Mouse (Mus musculus) forebrain, postnatal 0 days (tissue): Measurements from ENCODE around the gene Aqp1. TPM values are rescaled to one million over a fixed set of nuclear protein-coding genes. Genes with fewer than 3 reads are reported as not detected.

Experiments
- ATAC-seq: fragments of 200-750 bp; cut with Nextera tagmentation; 2 replicates; pipeline ENCODE4 v1.8.0; 2017; ENCODE audit warnings: mild to moderate bottlenecking, moderate library complexity
- DNase-seq: peaks from one replicate; pipeline ENCODE4 v3.0.0-alpha.2; 2015
- H3K27ac ChIP-seq: fragments of 300-500 bp; sonication (generic); 2 replicates; pipeline ENCODE4 v1.5.1; 2014; ENCODE audit warnings: low read depth, mild to moderate bottlenecking, antibody characterized with exemption, low read length, moderate library complexity, mixed read lengths
- H3K27me3 ChIP-seq: fragments of 300-500 bp; sonication (generic); 2 replicates; pipeline ENCODE4 v1.6.1; 2014; ENCODE audit warnings: mild to moderate bottlenecking, low read length, mixed read lengths; ENCODE audit not compliant: insufficient read depth
- H3K36me3 ChIP-seq: fragments of 300-500 bp; sonication (generic); 2 replicates; pipeline ENCODE4 v1.6.1; 2014; ENCODE audit warnings: mild to moderate bottlenecking, moderate library complexity; ENCODE audit not compliant: insufficient read depth
- H3K4me1 ChIP-seq: fragments of 300-500 bp; sonication (generic); 2 replicates; pipeline ENCODE4 v1.6.1; 2014; ENCODE audit warnings: antibody characterized with exemption; ENCODE audit not compliant: insufficient read depth
- H3K4me2 ChIP-seq: fragments of 300-500 bp; sonication (generic); 2 replicates; pipeline ENCODE4 v1.6.1; 2014; ENCODE audit warnings: low read depth, mild to moderate bottlenecking, moderate library complexity
- H3K4me3 ChIP-seq: fragments of 300-500 bp; sonication (generic); 2 replicates; pipeline ENCODE4 v1.5.1; 2014; ENCODE audit warnings: low read depth, low read length, mixed read lengths
- H3K9ac ChIP-seq: fragments of 300-500 bp; sonication (generic); 2 replicates; pipeline ENCODE4 v1.6.1; 2014; ENCODE audit warnings: mild to moderate bottlenecking
- H3K9me3 ChIP-seq: fragments of 300-500 bp; sonication (generic); 2 replicates; pipeline ENCODE4 v1.6.1; 2016; ENCODE audit warnings: low read length
- CTCF ChIP-seq: sonication (generic); IDR thresholded peaks from 2 replicates; pipeline ENCODE4 v1.5.1; 2016; ENCODE audit warnings: antibody characterized with exemption, control low read depth, low read depth
- WGBS: fragments of 180-500 bp; shearing (Covaris S2); extraction: QIAGEN DNeasy Blood & Tissue Kit; methylation state at CpG from one replicate; pipeline ENCODE4 v1.1.7; 2014; 5-methylcytosine and 5-hydroxymethylcytosine counted together
- polyA plus RNA-seq: library from polyadenylated mRNA; unstranded; fragments of >200 nt; fragmentation: Nextera tagmentation; extraction: Ambion mirVana; gene quantifications from 2 replicates; pipeline ENCODE4 v1.2.1, GENCODE M21; 2015
- total RNA-seq: library from RNA; depleted of rRNA; stranded (reverse); fragments of >200 nt; gene quantifications from 2 replicates; pipeline ENCODE4 v1.2.3, GENCODE M21; 2014

Gene Aqp1
- total and polyA plus RNA-seq, 2 experiments from 2014 or later = 11.9 to 13.0 TPM

DNA sequence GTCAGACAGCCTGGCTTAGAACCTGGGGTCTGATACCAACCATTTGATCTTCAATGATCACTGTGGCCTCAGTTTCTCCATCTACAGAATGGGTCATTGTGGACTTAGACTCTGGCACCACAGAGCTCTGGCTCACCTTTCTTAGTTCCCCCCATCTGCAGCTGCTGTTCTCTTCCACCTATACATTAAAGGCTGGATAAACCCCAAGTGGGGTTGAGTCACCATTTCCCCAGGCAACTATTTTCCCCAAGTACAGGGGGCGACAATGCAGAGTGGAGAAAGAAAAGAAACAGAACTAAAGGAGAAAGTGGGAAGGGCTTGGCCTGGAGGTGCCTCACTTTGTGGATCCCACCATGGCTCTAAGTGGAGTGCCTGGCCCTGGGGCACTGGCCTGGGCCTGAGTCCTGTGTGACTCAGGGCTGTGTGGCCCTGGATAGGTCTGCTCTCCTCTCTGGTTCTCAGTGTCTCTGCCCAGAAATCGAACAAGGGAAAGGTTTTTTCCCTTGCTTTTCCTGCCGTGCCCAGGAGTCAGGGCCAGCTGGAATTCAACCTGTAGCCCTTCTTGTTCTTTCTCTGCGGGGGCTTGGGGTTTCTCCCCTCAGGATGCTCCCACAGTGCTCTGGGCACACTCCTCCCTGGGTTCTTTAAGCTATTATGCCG is 20.9 kb downstream of the Aqp1 start:
- ATAC-seq = no peak
- no peak for DNase-seq
- WGBS = 35% methylated on average over 5 of the region's 5 CpGs
- Histone ChIP-seq H3K27me3 (no peaks in the 10 kb centered on the region), H3K9me3 (no peaks in the 10 kb centered on the region), H3K27ac (no peak overlapping the region), H3K9ac (no peak overlapping the region), H3K4me1 (no peaks in the 10 kb centered on the region), H3K4me2 (no peak overlapping the region), H3K4me3 (no peak overlapping the region), H3K36me3 (no peaks in the 10 kb centered on the region)
- no peak for TF ChIP-seq CTCF

DNA sequence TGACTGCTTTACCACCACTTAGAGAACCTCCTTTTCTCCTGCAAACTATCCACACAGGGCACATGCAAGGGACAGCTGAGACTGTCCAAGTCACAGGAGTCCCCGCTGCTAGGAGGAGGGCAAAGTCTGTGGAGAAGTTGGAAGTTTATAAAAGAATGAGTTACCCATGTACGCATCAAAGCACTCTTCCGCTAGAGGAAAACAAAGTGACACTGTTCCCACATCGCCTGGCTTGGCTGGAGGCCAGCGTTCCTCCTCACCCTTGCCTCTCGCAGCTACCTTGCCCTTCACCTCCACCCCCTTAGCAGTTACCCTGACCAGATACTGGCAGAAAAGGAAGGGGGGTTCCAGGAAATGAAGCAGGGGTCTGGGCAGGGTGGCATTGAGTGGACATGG is 21.4 kb downstream of the Aqp1 start:
- H3K4me2 ChIP-seq = no peak overlapping the region
- TF ChIP-seq CTCF = no peak
- ATAC-seq = no peak
- DNase-seq = no peak
- no peaks in the 10 kb centered on the region for H3K36me3 ChIP-seq
- no peak overlapping the region for H3K9ac ChIP-seq
- 19% methylated on average over 6 of the region's 6 CpGs for whole genome bisulfite sequencing
- H3K4me3 ChIP-seq = no peak overlapping the region
- no peak overlapping the region for H3K27ac ChIP-seq
- no peaks in the 10 kb centered on the region for H3K4me1 ChIP-seq
- H3K9me3 ChIP-seq = no peaks in the 10 kb centered on the region
- no peaks in the 10 kb centered on the region for H3K27me3 ChIP-seq

DNA sequence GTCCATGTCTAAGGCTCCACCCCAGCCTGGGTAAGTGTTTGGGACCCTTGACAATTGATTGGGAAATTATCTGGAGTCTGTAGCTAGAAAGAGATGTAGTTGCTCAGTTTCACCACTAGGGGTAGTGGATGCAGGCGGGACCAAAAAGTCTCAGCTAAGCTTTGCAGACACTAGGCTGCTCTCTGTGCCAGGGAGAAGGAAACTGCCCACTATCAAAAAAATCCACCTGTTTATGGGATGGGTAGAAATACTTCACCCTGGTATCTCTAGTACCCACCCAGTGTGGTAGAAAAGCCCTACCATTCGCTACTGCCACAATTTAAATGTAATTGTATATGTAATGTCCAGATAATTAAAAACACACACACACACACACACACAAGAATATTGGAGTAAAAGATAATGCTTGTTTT is 22.5 kb downstream of the Aqp1 start:
- no peaks in the 10 kb centered on the region for H3K36me3 ChIP-seq
- H3K27me3 ChIP-seq = no peaks in the 10 kb centered on the region
- no peak overlapping the region for H3K9ac ChIP-seq
- no peak overlapping the region for H3K27ac ChIP-seq
- H3K4me2 ChIP-seq = no peak overlapping the region
- DNase-seq (peak; percentile 33), ATAC-seq (peak; percentile 34; the same call in 1 of the 2 replicates)
- H3K9me3 ChIP-seq = no peaks in the 10 kb centered on the region
- H3K4me3 ChIP-seq = no peak overlapping the region
- TF ChIP-seq CTCF = peak; percentile 79
- no peaks in the 10 kb centered on the region for H3K4me1 ChIP-seq
- WGBS = 30% methylated on average over 2 of the region's 2 CpGs

DNA sequence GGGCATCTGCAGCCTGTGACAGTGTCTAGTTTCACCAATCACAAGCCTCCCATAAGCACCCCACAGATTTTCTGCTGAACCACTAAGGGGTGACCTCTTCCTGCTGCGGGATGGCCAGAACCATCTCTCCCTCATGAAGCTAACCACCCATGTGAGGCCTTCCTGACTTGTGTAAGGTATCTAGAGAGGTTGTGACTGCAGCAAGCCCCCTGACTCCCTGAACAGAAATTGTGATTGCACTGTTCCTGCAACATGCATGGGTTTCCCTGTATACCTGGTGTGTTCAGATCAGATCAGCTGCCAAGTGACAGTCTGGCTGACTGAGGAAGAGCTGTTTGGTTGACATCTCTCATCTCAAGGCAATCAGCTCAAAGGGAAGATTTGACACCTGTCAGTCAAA is 26.4 kb downstream of the Aqp1 start:
- Histone ChIP-seq H3K4me3 (no peak overlapping the region), H3K4me1 (no peaks in the 10 kb centered on the region), H3K27ac (no peak overlapping the region), H3K36me3 (no peaks in the 10 kb centered on the region), H3K4me2 (no peak overlapping the region), H3K9me3 (no peaks in the 10 kb centered on the region), H3K27me3 (no peaks in the 10 kb centered on the region), H3K9ac (no peak overlapping the region)
- WGBS = 96% methylated on average over 1 of the region's 1 CpGs
- DNase-seq (no peak), ATAC-seq (no peak)
- TF ChIP-seq CTCF = no peak

DNA sequence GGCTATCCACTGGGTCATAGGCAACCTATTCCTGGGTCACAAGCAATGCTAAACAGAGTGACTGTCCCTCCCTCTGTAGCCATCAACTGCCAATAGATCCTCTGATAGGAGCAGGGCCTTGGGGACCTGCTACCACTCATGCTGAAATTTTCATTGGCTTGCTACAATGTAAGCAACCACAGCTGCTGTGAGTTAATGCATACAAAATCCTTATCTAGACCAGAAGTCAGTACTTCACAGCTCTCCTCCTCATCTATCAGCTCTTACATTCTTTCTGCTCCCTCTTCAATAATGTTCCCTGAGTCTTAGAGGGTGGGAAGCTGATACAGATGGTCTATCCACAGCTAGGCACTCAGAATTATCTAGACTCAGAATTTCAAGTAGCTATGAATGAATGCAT is 30.9 kb downstream of the Aqp1 start:
- Histone ChIP-seq H3K27me3 (no peaks in the 10 kb centered on the region), H3K9ac (no peak overlapping the region), H3K4me2 (no peak overlapping the region), H3K4me3 (no peak overlapping the region), H3K9me3 (no peaks in the 10 kb centered on the region), H3K36me3 (no peaks in the 10 kb centered on the region), H3K4me1 (no peaks in the 10 kb centered on the region), H3K27ac (no peak overlapping the region)
- ATAC-seq (no peak), DNase-seq (no peak)
- TF ChIP-seq CTCF = no peak

DNA sequence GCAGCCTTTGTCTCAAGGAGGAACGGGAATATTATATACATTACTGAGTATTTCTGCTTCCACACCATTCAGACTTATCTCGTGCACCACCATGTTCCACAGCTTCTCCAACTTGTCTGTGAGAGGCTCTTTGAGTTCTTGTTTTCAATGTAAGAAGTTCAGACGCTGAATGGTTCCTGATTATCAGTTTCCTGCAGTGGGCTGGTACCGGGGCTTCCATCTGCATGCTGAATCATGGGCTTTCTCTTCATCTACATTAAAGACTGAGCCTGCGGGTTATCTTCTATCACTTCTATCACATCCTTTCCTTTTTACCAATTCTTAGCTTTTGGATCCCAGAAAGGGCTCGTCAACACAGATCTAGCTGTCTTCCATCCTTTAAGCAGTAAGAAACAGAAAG is 34.6 kb downstream of the Aqp1 start:
- no peaks in the 10 kb centered on the region for H3K27me3 ChIP-seq
- WGBS = 93% methylated on average over 6 of the region's 6 CpGs
- H3K4me2 ChIP-seq = no peak overlapping the region
- H3K36me3 ChIP-seq = no peaks in the 10 kb centered on the region
- H3K9me3 ChIP-seq = no peaks in the 10 kb centered on the region
- no peak overlapping the region for H3K9ac ChIP-seq
- no peak for ATAC-seq
- no peak overlapping the region for H3K4me3 ChIP-seq
- no peak overlapping the region for H3K27ac ChIP-seq
- no peaks in the 10 kb centered on the region for H3K4me1 ChIP-seq
- no peak for DNase-seq
- TF ChIP-seq CTCF = no peak

DNA sequence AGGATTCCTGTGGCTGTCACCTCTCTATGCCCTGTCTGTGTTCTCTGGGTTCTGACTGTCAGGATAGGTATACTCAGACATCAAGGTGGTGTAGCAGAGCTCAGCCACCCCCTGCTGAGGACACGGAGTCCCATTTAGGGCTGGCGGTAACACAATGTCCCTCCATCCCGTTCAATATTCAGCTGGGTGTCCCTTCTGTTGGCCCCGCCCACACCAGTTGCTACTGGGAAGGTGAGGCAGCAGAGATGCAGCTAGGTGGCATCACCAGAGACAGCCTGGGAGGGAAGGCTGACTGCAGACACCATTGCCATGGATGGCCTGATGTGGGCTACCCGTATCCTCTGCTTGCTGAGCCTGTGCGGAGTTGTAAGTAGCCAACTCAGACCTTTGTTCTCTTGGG is 39.8 kb downstream of the Aqp1 start, which contains the start of gene Ghrhr:
Gene Ghrhr (plus strand): TSS at position 220 of the 400 bp plus-strand sequence.
- WGBS = 83% methylated on average over 6 of the region's 6 CpGs
- no peak for TF ChIP-seq CTCF
- Histone ChIP-seq H3K27ac (no peak within 1 kb of the TSS), H3K4me3 (no peak within 1 kb of the TSS), H3K4me1 (no peaks in the 10 kb centered on the region), H3K9ac (no peak within 1 kb of the TSS), H3K9me3 (no peaks in the 10 kb centered on the region), H3K36me3 (no peaks in the 10 kb centered on the region), H3K4me2 (no peak within 1 kb of the TSS), H3K27me3 (no peaks in the 10 kb centered on the region)
- DNase-seq (no peak), ATAC-seq (no peak)
